Mouse (Mus musculus) testis, adult 2 months (tissue): ENCODE measurements at regions not wholly inside any gene's neighbourhood (a gene's known extent, or its start where the extent isn't known, plus 50 kb on each side); places are given as distances from the start of the nearest gene placed in this dataset.

Source experiments
- H3K27ac ChIP-seq: fragments of 200-500 bp; 2 replicates; pipeline ENCODE4 v1.5.1; 2012; ENCODE audit warnings: low read depth, low read length; ENCODE audit not compliant: control insufficient read depth, insufficient read depth
- H3K27me3 ChIP-seq: fragments of 200-500 bp; 2 replicates; pipeline ENCODE4 v1.6.1; 2012; ENCODE audit warnings: mild to moderate bottlenecking, low read length, moderate library complexity; ENCODE audit not compliant: control insufficient read depth, insufficient read depth
- H3K36me3 ChIP-seq: fragments of 200-500 bp; 2 replicates; pipeline ENCODE4 v1.6.1; 2012; ENCODE audit warnings: mild to moderate bottlenecking, low read length; ENCODE audit not compliant: control insufficient read depth, insufficient read depth
- H3K4me1 ChIP-seq: fragments of 200-500 bp; 2 replicates; pipeline ENCODE4 v1.6.1; 2012; ENCODE audit warnings: low read length; ENCODE audit not compliant: control insufficient read depth, insufficient read depth
- H3K4me3 ChIP-seq: fragments of 200-500 bp; 2 replicates; pipeline ENCODE4 v1.5.1; 2012; ENCODE audit warnings: low read depth, mild to moderate bottlenecking, low read length, moderate library complexity, mixed read lengths; ENCODE audit not compliant: control insufficient read depth
- CTCF ChIP-seq: fragments of 200-500 bp; IDR thresholded peaks from 2 replicates; pipeline ENCODE4 v1.5.1; 2012; ENCODE audit warnings: low read depth, mild to moderate bottlenecking, inconsistent platforms, low read length, moderate library complexity; ENCODE audit not compliant: control insufficient read depth, insufficient read depth, insufficient replicate concordance
- POLR2A ChIP-seq: fragments of 200-500 bp; IDR thresholded peaks from 2 replicates; pipeline ENCODE4 v1.6.1; 2012; ENCODE audit warnings: low read depth, mild to moderate bottlenecking, inconsistent platforms, low read length, moderate library complexity; ENCODE audit not compliant: control insufficient read depth

DNA sequence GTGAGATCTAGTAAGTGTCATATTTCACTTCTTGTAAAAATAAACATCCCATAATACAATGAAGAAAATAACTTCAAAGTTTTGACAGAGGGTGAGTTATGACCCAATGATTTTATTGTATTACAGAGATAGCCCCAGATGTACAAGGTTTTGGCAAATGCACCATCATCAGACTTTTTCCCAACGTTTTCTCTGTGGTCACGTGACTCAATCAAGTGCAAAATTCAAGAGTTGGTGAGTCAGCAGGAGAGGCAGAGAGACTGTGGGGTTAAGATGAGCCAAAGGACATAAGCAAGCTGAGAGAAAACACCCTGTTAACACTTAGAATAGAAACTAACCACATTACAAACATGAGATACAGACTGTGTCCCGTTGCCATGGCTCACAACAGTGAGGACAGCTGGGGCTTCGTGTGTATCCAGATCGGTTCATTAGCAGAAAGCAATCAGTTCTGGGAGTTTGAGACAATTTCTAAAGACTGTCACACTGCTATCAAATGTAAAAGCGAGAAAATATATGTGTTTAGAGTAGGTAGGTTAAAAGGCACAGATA is 148.5 kb downstream of the Twistnb start:
- H3K27me3 ChIP-seq, result no peaks in the 10 kb centered on the region
- TF ChIP-seq POLR2A (no peak), CTCF (no peak)
- H3K4me1 ChIP-seq, result no peaks in the 10 kb centered on the region
- no peak overlapping the region for H3K27ac ChIP-seq
- no peaks in the 10 kb centered on the region for H3K36me3 ChIP-seq
- no peak overlapping the region for H3K4me3 ChIP-seq

DNA sequence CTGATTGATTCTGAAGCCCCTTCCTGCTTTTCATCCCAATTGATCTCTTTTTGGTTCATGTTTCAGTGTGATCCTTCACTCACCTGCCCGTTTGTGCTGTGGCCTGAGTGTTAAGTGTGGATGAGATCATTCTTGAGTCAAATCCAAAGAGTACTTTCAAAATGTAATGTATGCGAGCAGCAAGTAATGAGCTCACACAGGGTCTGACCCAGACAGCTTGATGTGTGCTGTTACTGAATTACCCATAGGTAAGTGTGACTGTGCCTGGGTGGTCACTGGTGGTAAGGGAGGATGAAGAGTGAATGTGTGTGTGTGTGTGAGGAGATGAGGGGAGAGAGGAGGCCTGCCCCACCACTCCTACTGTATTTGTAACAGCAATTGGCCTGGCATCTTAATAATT is 151.4 kb downstream of the Twistnb start:
- H3K4me1 ChIP-seq, result no peaks in the 10 kb centered on the region
- H3K27me3 ChIP-seq, result no peaks in the 10 kb centered on the region
- H3K4me3 ChIP-seq, result peak overlapping the region; percentile 59
- no peak overlapping the region for H3K27ac ChIP-seq
- no peak for TF ChIP-seq POLR2A
- TF ChIP-seq CTCF, result no peak
- no peaks in the 10 kb centered on the region for H3K36me3 ChIP-seq

DNA sequence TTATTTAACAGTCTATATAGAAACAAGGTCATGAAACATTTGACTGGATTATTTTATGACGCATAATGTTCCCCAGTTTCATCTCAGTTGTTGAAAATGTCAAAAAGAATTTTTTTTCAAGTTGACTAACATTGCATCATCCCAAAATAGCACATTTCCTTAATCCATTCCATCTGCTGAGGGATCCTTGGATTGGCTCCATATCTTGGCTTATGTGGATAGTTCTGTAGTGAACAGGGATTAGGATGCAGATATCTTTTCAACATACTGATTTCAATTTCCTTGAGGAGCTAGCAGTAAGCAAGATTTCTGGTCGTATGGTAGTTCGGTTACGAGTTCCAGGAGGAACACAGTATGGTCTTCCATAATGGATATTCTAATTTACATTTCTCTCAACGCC is 161.6 kb downstream of the Twistnb start:
- TF ChIP-seq CTCF (no peak), POLR2A (no peak)
- Histone ChIP-seq H3K27ac (no peak overlapping the region), H3K4me3 (no peak overlapping the region), H3K4me1 (no peaks in the 10 kb centered on the region; the same call in 1 of the 2 replicates), H3K36me3 (no peaks in the 10 kb centered on the region), H3K27me3 (no peaks in the 10 kb centered on the region)

DNA sequence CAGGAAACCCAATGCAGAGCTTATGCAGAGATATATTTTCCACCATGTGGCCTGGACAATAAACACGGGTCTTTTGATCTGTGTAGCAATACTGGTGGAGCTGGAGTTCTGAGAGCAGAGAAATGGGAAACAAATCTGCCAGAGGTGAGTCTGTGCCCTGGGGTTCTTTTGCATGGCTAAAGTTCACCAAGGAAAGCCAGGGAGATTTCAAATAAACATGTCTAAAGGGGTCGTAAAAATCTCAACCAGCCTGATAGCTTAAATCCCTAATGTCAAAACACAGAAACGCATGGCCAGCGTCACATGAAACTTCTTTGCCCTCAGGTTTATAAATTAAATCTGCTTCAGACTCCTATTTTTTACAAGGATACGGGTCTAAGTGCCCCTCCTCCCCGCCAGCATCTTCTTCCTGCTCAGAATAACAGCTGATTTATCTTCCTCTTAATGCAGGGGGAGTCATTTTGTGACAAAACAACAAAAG is 163.0 kb downstream of the Twistnb start:
- H3K27ac ChIP-seq, result no peak overlapping the region
- TF ChIP-seq CTCF (no peak), POLR2A (no peak)
- no peaks in the 10 kb centered on the region for H3K27me3 ChIP-seq
- no peaks in the 10 kb centered on the region for H3K36me3 ChIP-seq
- H3K4me1 ChIP-seq, result no peaks in the 10 kb centered on the region; the same call in 1 of the 2 replicates
- no peak overlapping the region for H3K4me3 ChIP-seq

DNA sequence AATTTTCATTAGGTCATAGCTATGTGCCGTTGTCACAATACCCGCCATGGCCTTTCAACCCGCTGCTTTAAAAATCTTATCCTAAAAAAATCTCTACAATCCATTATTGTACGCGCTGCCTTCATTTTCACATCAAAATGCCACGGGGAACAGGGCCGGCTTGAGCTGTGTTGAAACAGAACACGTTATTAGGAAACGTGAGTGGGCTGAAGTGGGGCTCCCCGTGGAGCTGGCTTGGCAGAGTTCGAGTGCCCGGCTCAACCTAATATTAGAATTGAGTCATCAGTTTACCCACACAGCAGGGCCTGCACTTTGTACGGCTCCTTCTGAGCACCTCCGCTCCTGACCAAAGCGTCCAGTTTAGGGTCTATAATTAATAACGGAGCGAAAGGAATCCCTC is 163.5 kb downstream of the Twistnb start:
- Histone ChIP-seq H3K4me1 (no peaks in the 10 kb centered on the region; the same call in 1 of the 2 replicates), H3K4me3 (peak overlapping the region; percentile 42; the same call in 1 of the 2 replicates), H3K36me3 (no peaks in the 10 kb centered on the region), H3K27me3 (no peaks in the 10 kb centered on the region), H3K27ac (no peak overlapping the region)
- no peak for TF ChIP-seq POLR2A
- TF ChIP-seq CTCF, result no peak

DNA sequence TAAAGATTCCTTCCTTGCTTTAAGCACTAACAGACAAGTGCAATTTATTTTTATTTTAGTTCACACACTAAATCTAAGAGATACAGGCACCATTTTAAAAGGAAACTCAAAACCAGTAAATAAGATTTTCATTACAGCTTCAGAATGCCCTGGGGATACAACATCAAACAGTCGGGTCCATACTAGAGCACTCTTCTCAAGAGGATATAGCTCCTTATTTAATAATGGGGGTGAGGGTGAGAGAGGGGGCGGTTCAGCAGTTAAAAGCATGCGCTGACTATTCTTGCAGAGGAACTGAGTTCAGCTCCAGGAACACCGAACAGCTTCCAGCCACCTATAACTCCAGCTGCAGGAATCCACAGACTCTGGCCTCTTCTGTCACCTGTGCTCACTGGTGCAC is 164.2 kb downstream of the Twistnb start:
- H3K36me3 ChIP-seq, result no peaks in the 10 kb centered on the region
- no peak for TF ChIP-seq CTCF
- TF ChIP-seq POLR2A, result no peak
- no peaks in the 10 kb centered on the region; the same call in 1 of the 2 replicates for H3K4me1 ChIP-seq
- no peak overlapping the region for H3K4me3 ChIP-seq
- no peaks in the 10 kb centered on the region for H3K27me3 ChIP-seq
- H3K27ac ChIP-seq, result no peak overlapping the region

DNA sequence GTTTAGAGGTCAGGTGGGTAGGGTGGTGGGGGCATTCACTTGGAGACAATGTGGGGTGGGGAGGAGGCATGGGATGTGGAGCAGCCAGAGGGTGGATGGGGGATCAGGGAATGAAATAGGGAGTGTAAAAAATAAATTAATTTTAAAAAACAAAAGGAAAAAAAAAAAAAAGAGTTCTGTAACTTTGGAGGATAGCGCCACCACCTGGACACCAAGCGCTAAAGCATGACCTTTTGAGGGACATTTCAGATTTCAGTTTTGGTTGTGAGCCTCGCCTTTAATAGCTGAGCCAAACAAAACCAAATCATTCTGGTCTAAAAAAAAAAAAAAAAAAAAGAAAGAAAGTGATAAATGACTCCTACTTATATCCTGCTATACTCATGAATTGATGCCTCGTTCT is 176.0 kb downstream of the Twistnb start:
- Histone ChIP-seq H3K36me3 (no peaks in the 10 kb centered on the region), H3K27me3 (no peaks in the 10 kb centered on the region), H3K4me1 (no peaks in the 10 kb centered on the region), H3K27ac (no peak overlapping the region), H3K4me3 (no peak overlapping the region)
- no peak for TF ChIP-seq POLR2A
- TF ChIP-seq CTCF, result no peak
